Mouse (Mus musculus): ENCODE results near the gene Mrpl35.

Gene Mrpl35

GRCm38 (mm10) chr6:71791771-71792170 lies 35.0 kb downstream of the Mrpl35 start:
- no peak for DNase-seq

GRCm38 (mm10) chr6:71788348-71788747 lies 38.4 kb downstream of the Mrpl35 start:
- DNase-seq: no peak

GRCm38 (mm10) chr6:71783165-71783564 lies 43.6 kb downstream of the Mrpl35 start:
- no peak for DNase-seq

GRCm38 (mm10) chr6:71780431-71780830 lies 46.3 kb downstream of the Mrpl35 start:
- DNase-seq: no peak

DNA sequence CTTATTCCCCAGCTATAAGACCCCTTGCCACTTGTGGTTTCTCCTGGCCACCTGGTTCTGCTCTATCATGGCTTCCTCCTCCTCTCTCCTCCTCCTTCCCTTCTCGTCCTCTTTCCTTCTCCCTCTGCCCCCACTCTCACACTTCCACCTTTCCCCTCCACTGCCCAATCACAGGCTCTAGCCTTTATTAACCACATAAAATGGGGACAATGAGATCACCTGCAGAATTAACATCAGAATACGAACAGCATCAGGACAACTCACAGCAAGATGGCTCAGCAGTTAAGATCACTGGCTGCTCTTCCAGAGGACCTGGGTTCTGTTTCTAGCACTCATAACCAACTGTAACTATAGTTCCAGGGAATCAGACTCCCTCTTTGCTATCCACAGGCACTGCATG lies 46.9 kb downstream of the Mrpl35 start:
- no peak for DNase-seq

DNA sequence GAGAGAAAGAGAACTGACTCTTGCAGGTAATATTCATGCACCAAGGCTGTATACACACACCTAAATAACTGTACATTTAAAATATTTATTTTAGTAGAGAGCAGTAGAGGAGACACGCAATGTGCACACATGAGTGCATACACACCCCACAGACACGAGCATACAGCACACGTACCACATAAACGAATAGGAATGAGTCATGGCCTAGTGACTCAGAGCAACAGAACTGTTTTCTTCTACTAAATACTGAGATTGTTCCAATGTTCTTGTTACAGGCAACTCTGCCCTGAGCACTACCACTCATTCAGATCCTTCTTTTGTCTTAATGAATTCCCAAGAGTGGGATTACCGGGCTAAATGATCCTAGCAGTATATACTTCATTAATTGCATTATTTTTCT lies 48.8 kb downstream of the Mrpl35 start:
- no peak for DNase-seq

DNA sequence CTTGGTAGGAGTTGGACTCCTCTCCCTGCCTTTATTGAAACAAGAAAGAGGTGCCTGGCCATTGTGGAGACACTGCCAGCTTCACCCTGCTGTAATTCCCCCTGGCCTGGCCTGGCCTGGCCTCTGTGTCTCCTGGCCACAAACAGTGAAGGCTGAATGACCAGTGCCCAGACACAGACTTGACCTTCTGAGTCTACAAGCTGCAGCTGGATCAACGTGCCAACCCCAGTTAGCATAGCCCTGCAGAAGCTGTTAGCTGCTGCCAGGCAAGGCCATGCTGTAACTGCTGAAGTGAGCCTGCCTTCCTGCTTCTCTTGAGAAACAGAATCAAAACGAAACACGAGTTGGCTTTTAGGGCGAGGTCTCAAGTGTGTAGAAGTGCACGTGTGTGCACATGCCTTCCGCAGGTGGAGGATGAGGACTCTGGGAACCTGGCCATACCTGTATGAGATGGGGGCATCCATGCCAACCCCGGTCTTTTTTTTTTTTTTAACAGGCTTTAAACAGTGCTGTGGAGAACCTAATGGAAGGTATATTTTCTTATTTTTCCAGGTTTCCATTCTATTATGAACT lies 54.0 kb downstream of the Mrpl35 start:
- no peak for DNase-seq

GRCm38 (mm10) chr6:71772156-71772555 lies 54.6 kb downstream of the Mrpl35 start:
- DNase-seq: no peak

- no peak for DNase-seq
Observed at GRCm38 (mm10) chr6:71771282-71771681, 55.5 kb downstream of the Mrpl35 start.

DNA sequence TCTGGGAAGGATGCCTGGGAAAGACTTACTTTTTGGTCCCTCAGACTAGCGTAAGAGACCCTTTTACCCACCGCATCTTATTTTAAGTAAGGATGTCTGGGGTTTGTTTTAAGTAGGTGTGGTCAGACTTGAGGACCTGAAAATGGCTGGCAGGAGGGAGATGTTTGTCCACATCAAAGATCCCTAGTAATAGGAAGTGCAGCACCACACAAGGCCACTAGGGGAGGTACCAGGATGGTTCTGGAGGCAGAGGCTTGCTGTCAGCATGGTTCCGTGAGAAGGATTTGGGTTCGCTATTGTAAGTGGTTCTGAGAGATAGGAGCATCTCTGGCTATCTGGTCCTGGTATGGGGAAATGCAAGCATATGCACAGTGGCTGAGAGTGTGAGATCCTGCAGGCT lies 55.9 kb downstream of the Mrpl35 start:
- DNase-seq: no peak

DNA sequence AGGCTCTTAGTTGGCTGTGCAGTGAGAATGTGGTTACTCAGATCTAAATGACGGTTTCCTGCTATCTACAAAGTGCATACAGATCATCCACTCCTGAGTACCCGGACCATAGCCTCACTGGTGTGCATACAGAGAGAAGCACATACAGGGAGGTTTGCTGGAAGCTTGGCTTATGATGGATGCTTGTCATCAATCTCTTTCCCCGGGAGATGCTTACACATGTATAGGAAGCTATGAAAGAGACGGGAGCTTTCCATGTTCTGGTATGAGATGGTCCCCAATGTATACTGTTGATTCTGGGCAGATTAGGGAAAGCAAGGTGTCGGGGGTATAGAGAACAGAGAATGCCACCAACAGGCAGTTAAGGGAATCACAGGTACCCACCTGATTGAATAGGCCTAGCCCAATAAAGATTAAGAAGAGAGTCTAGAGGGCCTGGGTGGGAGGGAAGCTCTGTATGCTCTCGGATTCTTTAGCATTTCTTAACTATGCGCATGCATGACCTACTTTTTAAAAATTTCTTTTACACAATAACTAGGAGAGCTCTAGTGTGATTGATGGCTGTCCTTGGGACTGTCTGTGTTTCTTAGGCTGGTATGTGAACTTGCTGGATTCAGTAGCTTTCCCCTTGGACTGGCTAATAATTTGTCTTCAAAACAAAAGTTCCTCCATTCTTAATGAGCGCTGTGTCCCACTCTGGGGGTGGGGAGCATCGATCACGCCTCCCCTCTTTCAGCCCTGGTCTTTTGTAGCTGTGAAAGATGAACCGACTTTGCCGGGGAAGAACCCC lies 56.7 kb downstream of the Mrpl35 start:
- DNase-seq: no peak

DNA sequence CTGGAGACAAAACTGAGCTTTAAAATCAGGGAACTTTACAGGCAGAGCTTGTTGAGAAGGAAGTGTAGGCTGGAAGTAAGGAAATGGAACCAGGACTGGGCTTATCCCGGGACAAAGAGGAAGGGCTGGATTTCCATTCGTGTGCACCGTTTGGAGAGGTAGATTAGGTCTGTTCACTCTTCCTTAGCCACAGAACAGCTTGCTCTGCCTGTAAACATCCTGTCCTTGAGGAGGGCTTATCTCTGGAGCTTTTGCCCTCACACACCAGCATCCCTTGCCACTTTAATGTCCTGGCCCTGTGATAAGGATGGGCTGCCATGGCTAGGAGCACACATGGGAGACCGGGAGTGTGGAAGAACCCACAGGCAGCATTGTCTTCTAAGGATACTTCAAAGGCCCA lies 59.0 kb downstream of the Mrpl35 start:
- no peak for DNase-seq
